Mouse (Mus musculus): ENCODE results near the gene Ift43.

GRCm38 (mm10) chr12:86078176-86078552 is 4.2 kb upstream of the Ift43 start:
- TF ChIP-seq CTCF (IDR thresholded peaks at IDR 0.05; ENCODE audit: borderline replicate concordance, insufficient read depth, low read length) (no peak), POLR2A (IDR thresholded peaks at IDR 0.05; ENCODE audit: low read depth, low read length) (no peak)
